Mouse (Mus musculus): ENCODE measurements at regions not wholly inside any gene's neighbourhood (a gene's known extent, or its start where the extent isn't known, plus 50 kb on each side); places are given as distances from the start of the nearest gene placed in this dataset.
A peak's percentile ranks its signal among the peaks of the same experiment; 100 is the strongest.

GRCm38 (mm10) chr4:56264626-56265025 is 475.2 kb upstream of the Gm26657 start:
- no peak for DNase-seq (ENCODE audit: low spot score)

- no peak for DNase-seq (ENCODE audit: low spot score)
Observed at GRCm38 (mm10) chr4:56263822-56264221, 476.0 kb upstream of the Gm26657 start.

DNA sequence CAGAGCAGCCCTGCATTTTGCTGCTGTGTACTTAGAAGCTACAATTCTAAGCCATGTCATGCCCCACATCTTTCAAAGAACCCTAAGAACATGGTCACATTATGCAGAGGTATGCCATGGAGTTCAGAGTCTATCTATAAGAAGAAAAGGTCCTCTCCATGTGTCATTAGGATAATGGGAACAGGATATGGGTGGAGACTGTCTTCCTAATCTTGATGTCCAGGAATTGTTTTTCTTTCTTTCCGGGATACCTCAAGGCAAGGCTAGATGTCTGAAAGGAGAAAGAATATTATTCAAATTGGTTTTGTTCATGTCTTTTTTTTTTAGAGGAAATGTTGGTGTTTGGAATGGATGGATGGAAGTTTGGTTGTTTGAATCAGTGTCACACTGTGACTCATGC is 477.3 kb upstream of the Gm26657 start:
- DNase-seq (ENCODE audit: low spot score) = no peak

DNA sequence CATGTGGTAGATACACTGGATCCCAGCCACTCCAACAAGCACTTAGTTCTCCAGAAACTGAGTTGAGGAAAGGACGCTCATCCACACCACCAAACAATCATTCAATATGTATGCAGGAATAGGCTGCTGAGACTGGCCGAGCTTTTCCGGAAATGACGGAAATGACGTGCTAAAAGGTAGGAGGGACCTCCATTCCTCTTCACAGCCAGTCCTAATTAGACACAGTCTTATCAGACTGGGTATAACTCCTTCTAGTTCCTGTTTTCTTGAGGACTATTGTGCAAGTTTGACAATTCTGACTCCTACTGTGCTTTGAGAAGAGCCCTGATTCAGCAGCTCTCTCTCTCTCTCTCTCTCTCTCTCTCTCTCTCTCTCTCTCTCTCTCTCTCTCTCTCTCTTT is 477.9 kb upstream of the Gm26657 start:
- DNase-seq (ENCODE audit: low spot score) = no peak

- no peak for DNase-seq (ENCODE audit: low spot score)
Observed at GRCm38 (mm10) chr4:56252375-56252774, 487.5 kb upstream of the Gm26657 start.

DNA sequence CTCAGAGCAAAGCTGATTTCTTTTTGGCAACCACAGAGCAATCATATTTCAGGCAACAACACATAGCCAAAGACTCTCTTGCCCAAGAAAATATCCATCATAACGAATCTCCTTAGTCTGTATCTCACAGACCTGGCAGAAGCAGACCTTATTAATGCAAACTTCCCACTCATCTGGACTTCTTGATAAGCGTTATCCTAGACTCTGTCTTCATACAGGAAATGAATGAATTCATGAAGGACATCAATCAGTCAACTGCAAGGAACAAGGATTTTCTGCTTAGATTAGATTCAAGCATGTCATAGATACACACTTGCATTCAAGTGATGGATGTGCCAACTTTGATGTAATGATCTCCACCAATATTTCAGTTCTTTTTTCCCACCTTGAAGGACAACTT is 488.1 kb upstream of the Gm26657 start:
- no peak for DNase-seq (ENCODE audit: low spot score)

- DNase-seq (ENCODE audit: low spot score) = no peak
Observed at GRCm38 (mm10) chr4:56250611-56251010, 489.3 kb upstream of the Gm26657 start.

DNA sequence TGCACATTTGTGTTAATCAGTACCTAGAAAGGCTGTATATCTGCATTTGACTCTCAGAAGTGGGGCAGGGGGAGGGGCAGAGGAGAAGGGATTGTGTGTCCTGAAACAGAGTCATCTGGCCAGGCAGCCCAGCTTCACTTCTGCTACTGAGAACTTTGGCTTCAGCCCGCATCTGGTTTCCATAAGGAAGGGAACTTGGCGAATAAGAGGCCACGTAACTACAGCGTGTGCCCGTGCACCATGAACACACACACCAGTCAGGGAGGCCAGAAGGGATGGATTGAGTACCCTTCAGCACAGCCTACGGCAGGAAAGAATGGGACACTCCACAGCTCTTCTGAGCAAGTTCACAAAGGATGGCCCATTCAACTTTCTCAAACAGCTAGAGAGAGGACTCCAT is 496.0 kb upstream of the Gm26657 start:
- no peak for DNase-seq (ENCODE audit: low spot score)

DNA sequence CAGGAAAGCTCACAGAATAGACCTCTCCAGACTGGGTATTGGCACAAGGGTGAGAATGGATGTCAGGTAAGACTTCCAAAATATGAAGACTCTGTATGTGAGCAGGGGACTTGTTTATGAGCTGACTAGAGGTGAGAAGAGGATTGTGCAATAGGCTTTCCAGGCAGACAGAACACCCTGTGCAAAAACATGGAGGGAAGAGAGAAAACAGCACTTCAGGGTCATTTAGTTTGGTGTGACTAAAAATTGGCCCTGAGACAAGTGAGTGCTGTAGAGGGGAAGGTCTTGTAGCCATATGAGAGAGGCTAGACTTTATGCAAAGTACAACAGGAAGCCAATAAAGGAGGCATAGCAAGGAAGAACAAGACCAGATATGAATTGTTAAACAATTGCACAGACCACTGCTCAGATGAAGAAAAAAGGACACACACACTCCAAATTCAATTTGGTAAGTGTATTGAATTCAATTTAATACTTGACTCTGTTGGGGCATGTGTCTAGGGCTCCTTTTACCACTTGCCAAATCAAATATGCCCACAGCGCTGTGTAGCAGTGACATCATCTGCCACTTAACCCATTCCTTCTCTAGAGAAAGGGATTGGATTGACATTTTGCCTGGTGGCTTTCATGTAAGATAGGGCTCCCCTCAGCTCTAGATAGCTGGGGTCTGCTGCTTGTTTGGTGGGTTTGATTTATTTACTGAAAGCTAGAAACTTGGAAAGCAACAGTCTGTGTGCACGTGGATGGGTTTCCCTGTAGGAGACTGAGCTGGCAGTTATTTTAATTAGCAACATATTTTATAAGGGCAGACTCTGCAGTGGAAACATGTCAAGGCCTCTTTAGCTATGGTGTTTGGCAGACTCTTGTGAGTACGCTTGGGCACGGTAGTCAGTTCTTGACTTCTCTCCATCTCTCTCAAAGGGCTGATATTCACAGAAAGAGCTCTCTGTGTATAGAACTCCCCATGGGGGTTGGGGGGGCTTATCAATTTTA is 501.1 kb upstream of the Gm26657 start:
- DNase-seq (ENCODE audit: low spot score) = no peak

- DNase-seq (ENCODE audit: low spot score) = no peak
Observed at GRCm38 (mm10) chr4:56231414-56231813, 508.5 kb upstream of the Gm26657 start.

GRCm38 (mm10) chr4:56230451-56230850 is 509.4 kb upstream of the Gm26657 start:
- DNase-seq (ENCODE audit: low spot score) = no peak

DNA sequence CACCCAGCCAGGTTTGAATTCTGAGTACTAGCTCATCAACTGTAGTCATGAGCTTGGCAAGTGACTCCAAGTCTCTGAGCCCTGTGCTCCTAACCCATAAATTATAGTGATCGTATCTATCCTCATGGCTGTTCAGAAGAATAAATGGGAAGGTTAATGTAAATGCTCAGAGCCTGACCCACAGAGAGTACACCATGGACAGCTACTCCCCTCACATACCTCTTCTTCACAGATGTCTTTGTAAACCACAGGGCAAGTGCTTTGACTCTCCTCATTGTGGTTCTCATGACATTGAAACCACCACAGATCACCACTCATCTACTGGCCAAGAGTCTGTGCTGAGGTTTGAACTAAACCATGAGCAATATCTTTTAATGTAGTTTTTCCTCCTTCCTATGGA is 513.4 kb upstream of the Gm26657 start:
- no peak for DNase-seq (ENCODE audit: low spot score)

DNA sequence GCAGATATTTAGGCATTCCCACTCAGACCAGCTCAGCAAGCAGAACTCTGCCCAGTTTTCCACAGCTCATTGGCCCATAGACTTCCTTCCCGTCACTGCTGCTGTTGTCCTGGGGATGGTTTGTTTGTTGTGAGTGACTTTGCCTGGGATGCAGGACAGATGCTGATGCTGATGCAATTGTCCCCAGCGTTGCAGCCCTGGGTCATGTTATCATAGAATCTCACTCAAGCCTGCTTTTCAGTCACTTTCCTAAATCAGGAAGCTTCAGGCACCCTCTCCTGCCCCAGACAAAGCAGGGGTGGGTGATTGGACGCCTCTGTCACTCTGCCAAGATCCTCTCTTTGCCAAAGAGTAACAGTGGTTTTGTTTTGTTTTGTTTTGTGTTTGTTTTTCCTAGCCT is 515.3 kb upstream of the Gm26657 start:
- no peak for DNase-seq (ENCODE audit: low spot score)

GRCm38 (mm10) chr4:56222023-56222776 is 517.7 kb upstream of the Gm26657 start:
- DNase-seq (ENCODE audit: low spot score) = peak; percentile 13

- no peak for DNase-seq (ENCODE audit: low spot score)
Observed at GRCm38 (mm10) chr4:56220531-56220930, 519.3 kb upstream of the Gm26657 start.

DNA sequence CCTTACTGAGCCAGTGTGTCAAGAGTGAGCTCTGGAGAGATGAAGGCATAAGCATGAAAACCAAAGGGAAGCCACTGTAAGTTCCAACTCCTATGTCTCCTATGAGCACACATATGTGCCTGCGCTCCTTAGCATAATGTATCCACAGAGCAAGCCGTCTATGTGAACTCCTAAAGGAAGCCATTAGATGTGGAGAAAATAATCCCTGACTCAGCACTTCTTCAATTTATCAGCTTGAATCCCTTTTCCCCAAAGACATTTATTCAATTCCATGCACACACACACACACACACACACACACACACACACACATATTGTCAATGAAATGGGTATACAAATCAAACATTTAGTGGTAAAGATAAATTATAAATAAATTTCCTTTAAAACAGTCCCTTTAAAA is 530.4 kb upstream of the Gm26657 start:
- DNase-seq (ENCODE audit: low spot score) = no peak

GRCm38 (mm10) chr4:56207726-56208125 is 532.1 kb upstream of the Gm26657 start:
- no peak for DNase-seq (ENCODE audit: low spot score)

DNA sequence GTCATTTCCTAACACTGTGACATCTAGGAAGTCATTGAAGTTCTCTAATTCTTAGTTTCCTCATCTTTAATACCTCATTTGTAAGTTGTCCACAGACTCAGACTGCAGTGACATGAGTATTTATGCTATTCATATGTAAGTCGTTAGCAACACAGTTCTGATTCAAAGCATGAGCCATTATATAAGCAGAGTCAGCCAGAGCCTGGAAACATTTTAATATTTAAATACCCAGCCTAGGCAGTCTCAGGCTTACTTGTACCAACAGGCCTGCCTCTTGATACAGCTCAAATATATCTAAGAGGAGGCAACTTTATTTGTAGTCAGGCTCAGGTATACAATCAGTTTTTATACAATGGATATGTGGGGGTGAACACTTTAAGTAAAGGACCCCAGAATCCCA is 534.8 kb upstream of the Gm26657 start:
- DNase-seq (ENCODE audit: low spot score) = no peak

GRCm38 (mm10) chr4:56193365-56193764 is 546.5 kb upstream of the Gm26657 start:
- no peak for DNase-seq (ENCODE audit: low spot score)

- DNase-seq (ENCODE audit: low spot score) = no peak
Observed at GRCm38 (mm10) chr4:56192516-56192915, 547.4 kb upstream of the Gm26657 start.

GRCm38 (mm10) chr4:56179566-56179965 is 560.3 kb upstream of the Gm26657 start:
- DNase-seq (ENCODE audit: low spot score) = no peak

- no peak for DNase-seq (ENCODE audit: low spot score)
Observed at GRCm38 (mm10) chr4:56178844-56179481, 560.9 kb upstream of the Gm26657 start.

GRCm38 (mm10) chr4:56161257-56161594 is 578.6 kb upstream of the Gm26657 start:
- no peak for DNase-seq (ENCODE audit: low spot score)
